Mouse (Mus musculus): Measurements from ENCODE around the gene Decr2. TPM values are rescaled to one million over a fixed set of nuclear protein-coding genes. Genes with fewer than 3 reads are reported as not detected.
"Not testable (repeated sequence)": the region's sequence is repeated elsewhere in the genome, so short reads cannot be mapped to it uniquely, and the experiment has no call there.

Gene Decr2
- polyA plus RNA-seq, 1 experiment from 2014 or later, result 42.9 TPM

- WGBS, result 62% methylated on average over 5 of the region's 5 CpGs
- Histone ChIP-seq H3K27me3 (replicated peaks) (no peaks in the 10 kb centered on the region; the same call in none of the 2 replicates), H3K9me3 (replicated peaks) (no peaks in the 10 kb centered on the region), H3K4me1 (peaks cover 29% of the 10 kb centered on the region), H3K4me3 (replicated peaks) (no peak overlapping the region), H3K9ac (replicated peaks) (no peak overlapping the region), H3K4me2 (no peak overlapping the region), H3K36me3 (peaks cover 22% of the 10 kb centered on the region), H3K27ac (replicated peaks) (no peak overlapping the region)
- peak; percentile 11; the same call in 1 of the 2 replicates for ATAC-seq (ENCODE audit: low FRiP score)
These were observed 32.4 kb upstream of the Decr2 start for GRCm38 (mm10) chr17:26122431-26123140.

- H3K36me3 ChIP-seq, result no peaks in the 10 kb centered on the region
- no peak for ATAC-seq (ENCODE audit: low FRiP score)
- no peak overlapping the region for H3K9ac ChIP-seq (replicated peaks)
- H3K27ac ChIP-seq (replicated peaks), result no peak overlapping the region
- H3K27me3 ChIP-seq (replicated peaks), result peaks cover 23% of the 10 kb centered on the region
- no peaks in the 10 kb centered on the region for H3K9me3 ChIP-seq (replicated peaks)
- H3K4me2 ChIP-seq, result 0 out of 2 replicates have a peak overlapping the region, but pooled peaks have one; percentile 3
- WGBS, result 53% methylated on average over 33 of the region's 33 CpGs
- peaks cover 25% of the 10 kb centered on the region for H3K4me1 ChIP-seq
- H3K4me3 ChIP-seq (replicated peaks), result no peak overlapping the region
These were observed 29.9 kb upstream of the Decr2 start for GRCm38 (mm10) chr17:26119766-26120710.

- Histone ChIP-seq H3K9me3 (replicated peaks) (no peaks in the 10 kb centered on the region), H3K9ac (replicated peaks) (no peak overlapping the region), H3K4me2 (no peak overlapping the region), H3K27ac (replicated peaks) (no peak overlapping the region), H3K27me3 (replicated peaks) (peaks cover 39% of the 10 kb centered on the region), H3K4me3 (replicated peaks) (no peak overlapping the region), H3K4me1 (peaks cover 12% of the 10 kb centered on the region), H3K36me3 (no peaks in the 10 kb centered on the region)
- WGBS, result 89% methylated on average over 17 of the region's 17 CpGs
- no peak for ATAC-seq (ENCODE audit: low FRiP score)
These were observed 26.5 kb upstream of the Decr2 start for GRCm38 (mm10) chr17:26116503-26117258.

- peaks cover 12% of the 10 kb centered on the region for H3K4me1 ChIP-seq
- no peak overlapping the region for H3K4me2 ChIP-seq
- no peak overlapping the region for H3K27ac ChIP-seq (replicated peaks)
- ATAC-seq (ENCODE audit: low FRiP score), result no peak
- no peak overlapping the region for H3K4me3 ChIP-seq (replicated peaks)
- peaks cover 43% of the 10 kb centered on the region for H3K27me3 ChIP-seq (replicated peaks)
- no peak overlapping the region for H3K9ac ChIP-seq (replicated peaks)
- 73% methylated on average over 2 of the region's 3 CpGs for WGBS
- no peaks in the 10 kb centered on the region for H3K9me3 ChIP-seq (replicated peaks)
- no peaks in the 10 kb centered on the region for H3K36me3 ChIP-seq
These were observed 25.9 kb upstream of the Decr2 start for GRCm38 (mm10) chr17:26115956-26116487.

GRCm38 (mm10) chr17:26115205-26115898, 25.2 kb upstream of the Decr2 start:
- no peak for ATAC-seq (ENCODE audit: low FRiP score)
- Histone ChIP-seq H3K9me3 (replicated peaks) (no peaks in the 10 kb centered on the region), H3K4me2 (no peak overlapping the region), H3K9ac (replicated peaks) (no peak overlapping the region), H3K27me3 (replicated peaks) (peaks cover 43% of the 10 kb centered on the region), H3K4me1 (peaks cover 12% of the 10 kb centered on the region), H3K27ac (replicated peaks) (no peak overlapping the region), H3K4me3 (replicated peaks) (no peak overlapping the region), H3K36me3 (no peaks in the 10 kb centered on the region)
- 89% methylated on average over 7 of the region's 7 CpGs for WGBS

GRCm38 (mm10) chr17:26114461-26114860, 24.3 kb upstream of the Decr2 start:
- H3K4me1 ChIP-seq; ATAC-seq (ENCODE audit: low FRiP score); H3K27ac ChIP-seq (replicated peaks); H3K4me3 ChIP-seq (replicated peaks); H3K9ac ChIP-seq (replicated peaks); H3K36me3 ChIP-seq; H3K9me3 ChIP-seq (replicated peaks): not testable (repeated sequence)
- 70% methylated on average over 7 of the region's 7 CpGs for WGBS
- H3K4me2 ChIP-seq, result peak overlapping the region; percentile 97; the same call in 1 of the 2 replicates
- H3K27me3 ChIP-seq (replicated peaks), result peaks cover 43% of the 10 kb centered on the region

GRCm38 (mm10) chr17:26114061-26114460, 23.9 kb upstream of the Decr2 start:
- WGBS, result 11% methylated on average over 8 of the region's 8 CpGs
- no peak for ATAC-seq (ENCODE audit: low FRiP score)
- peak overlapping the region; percentile 67 for H3K4me3 ChIP-seq (replicated peaks)
- peak overlapping the region; percentile 97 for H3K4me2 ChIP-seq
- peak overlapping the region; percentile 69 for H3K9ac ChIP-seq (replicated peaks)
- no peak overlapping the region for H3K27ac ChIP-seq (replicated peaks)
- peaks cover 8% of the 10 kb centered on the region for H3K4me1 ChIP-seq
- H3K9me3 ChIP-seq (replicated peaks), result no peaks in the 10 kb centered on the region
- H3K36me3 ChIP-seq, result no peaks in the 10 kb centered on the region
- H3K27me3 ChIP-seq (replicated peaks), result peaks cover 43% of the 10 kb centered on the region

- ATAC-seq (ENCODE audit: low FRiP score), result peak; percentile 67; the same call in 1 of the 2 replicates
- H3K9ac ChIP-seq (replicated peaks), result peak within 1 kb of the TSS; percentile 69
These were observed 23.2 kb upstream of the Decr2 start, which contains the start of gene Tmem8 for GRCm38 (mm10) chr17:26113181-26113948. Gene Tmem8 (plus strand): TSS chr17:26113299.

GRCm38 (mm10) chr17:26112751-26113150, 22.6 kb upstream of the Decr2 start:
- ATAC-seq (ENCODE audit: low FRiP score), result no peak
- Histone ChIP-seq H3K27me3 (replicated peaks) (peaks cover 43% of the 10 kb centered on the region), H3K27ac (replicated peaks) (0 out of 2 replicates have a peak overlapping the region, but pooled peaks have one; percentile 61), H3K4me2 (peak overlapping the region; percentile 97), H3K4me1 (peaks cover 8% of the 10 kb centered on the region), H3K9ac (replicated peaks) (peak overlapping the region; percentile 69), H3K9me3 (replicated peaks) (no peaks in the 10 kb centered on the region), H3K4me3 (replicated peaks) (peak overlapping the region; percentile 67), H3K36me3 (no peaks in the 10 kb centered on the region)
- 21% methylated on average over 14 of the region's 14 CpGs for WGBS

More at GRCm38 (mm10) chr17:26113181-26113948, 23.2 kb upstream of the Decr2 start, which contains the start of gene Tmem8:
- peaks cover 43% of the 10 kb centered on the region for H3K27me3 ChIP-seq (replicated peaks)
- peaks cover 8% of the 10 kb centered on the region for H3K4me1 ChIP-seq
- peak within 1 kb of the TSS; percentile 61 for H3K27ac ChIP-seq (replicated peaks)
- H3K4me3 ChIP-seq (replicated peaks), result peak within 1 kb of the TSS; percentile 67
- peak within 1 kb of the TSS; percentile 97 for H3K4me2 ChIP-seq
- no peaks in the 10 kb centered on the region for H3K36me3 ChIP-seq
- WGBS, result under 1% methylated on average over 47 of the region's 75 CpGs
- no peaks in the 10 kb centered on the region for H3K9me3 ChIP-seq (replicated peaks)

GRCm38 (mm10) chr17:26111722-26112121, 21.6 kb upstream of the Decr2 start:
- ATAC-seq (ENCODE audit: low FRiP score), result no peak
- H3K4me3 ChIP-seq (replicated peaks), result no peak overlapping the region
- H3K36me3 ChIP-seq, result no peaks in the 10 kb centered on the region
- H3K4me2 ChIP-seq, result no peak overlapping the region
- no peaks in the 10 kb centered on the region for H3K9me3 ChIP-seq (replicated peaks)
- peaks cover 34% of the 10 kb centered on the region for H3K27me3 ChIP-seq (replicated peaks)
- H3K9ac ChIP-seq (replicated peaks), result no peak overlapping the region
- 26% methylated on average over 4 of the region's 4 CpGs for WGBS
- peaks cover 8% of the 10 kb centered on the region for H3K4me1 ChIP-seq
- no peak overlapping the region for H3K27ac ChIP-seq (replicated peaks)

Data from neural tube, embryonic 15.5 days (tissue).